Mouse (Mus musculus) embryo, embryonic 10.5 days (tissue): ENCODE data around the gene Ssbp2.

ENCODE experiments used
- DNase-seq: peaks from one replicate; pipeline ENCODE4 v3.0.0-alpha.2; 2015; ENCODE audit warnings: low spot score

Ssbp2 gene

DNA sequence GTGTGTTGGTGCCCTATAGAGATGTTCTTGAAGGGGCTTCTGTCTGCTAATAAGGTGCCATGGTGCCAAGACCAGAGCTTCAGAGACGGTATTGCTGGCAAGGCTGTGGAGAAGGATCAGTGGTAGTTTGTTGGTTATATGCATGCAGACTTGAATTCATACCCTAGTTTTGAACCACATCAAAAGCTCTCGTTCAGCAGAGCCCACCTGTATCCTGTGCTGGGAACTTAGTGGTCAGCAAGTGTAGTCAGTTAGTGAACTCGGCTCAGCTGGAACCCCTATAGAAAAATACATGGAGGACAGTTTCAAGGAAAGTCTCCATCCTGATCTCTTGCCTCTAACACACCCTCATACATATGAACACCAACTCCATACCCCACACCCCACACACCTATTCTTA, 69.7 kb downstream of the Ssbp2 start:
- DNase-seq: no peak

DNA sequence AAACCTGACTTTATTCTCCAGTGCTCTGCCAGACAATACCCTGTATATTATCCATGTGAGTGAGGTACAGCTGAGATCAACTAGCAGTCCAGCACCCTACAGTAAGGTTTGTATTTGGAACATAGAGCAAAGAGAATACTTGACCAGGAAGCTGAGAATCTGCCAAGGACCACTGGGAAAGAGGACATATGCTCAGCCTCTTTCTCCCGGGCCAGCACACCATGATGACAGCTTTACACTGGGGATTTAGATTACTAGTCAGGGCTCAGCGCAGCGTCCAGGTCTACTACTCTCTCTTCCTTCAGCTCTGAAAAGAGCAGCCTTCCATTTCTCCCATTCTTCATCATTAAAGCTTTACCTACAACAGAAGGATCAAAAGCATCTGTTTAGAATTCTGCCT, 76.6 kb downstream of the Ssbp2 start:
- no peak for DNase-seq

- DNase-seq: no peak
Observed at GRCm38 (mm10) chr13:91540145-91541068, 80.3 kb downstream of the Ssbp2 start.

- no peak for DNase-seq
Observed at GRCm38 (mm10) chr13:91541069-91541429, 81.0 kb downstream of the Ssbp2 start.

DNA sequence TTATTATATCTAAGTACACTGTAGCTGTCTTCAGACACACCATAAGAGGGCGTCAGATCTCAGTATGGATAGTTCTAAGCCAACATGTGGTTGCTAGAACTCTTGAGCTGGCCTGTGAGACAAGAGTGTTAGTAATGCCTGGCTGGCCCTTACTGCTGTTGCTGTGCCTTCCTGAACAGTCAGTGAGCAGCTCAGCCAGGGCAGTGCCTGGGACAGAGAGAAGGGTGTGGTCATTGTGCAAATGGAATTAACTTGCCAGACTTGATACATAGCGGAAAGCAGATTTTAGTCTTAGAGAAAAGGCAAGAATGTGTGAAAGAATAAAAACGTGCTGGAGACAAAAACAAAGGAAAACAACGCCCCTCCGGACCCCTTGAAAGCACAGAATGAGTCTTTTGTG, 83.5 kb downstream of the Ssbp2 start:
- no peak for DNase-seq

DNA sequence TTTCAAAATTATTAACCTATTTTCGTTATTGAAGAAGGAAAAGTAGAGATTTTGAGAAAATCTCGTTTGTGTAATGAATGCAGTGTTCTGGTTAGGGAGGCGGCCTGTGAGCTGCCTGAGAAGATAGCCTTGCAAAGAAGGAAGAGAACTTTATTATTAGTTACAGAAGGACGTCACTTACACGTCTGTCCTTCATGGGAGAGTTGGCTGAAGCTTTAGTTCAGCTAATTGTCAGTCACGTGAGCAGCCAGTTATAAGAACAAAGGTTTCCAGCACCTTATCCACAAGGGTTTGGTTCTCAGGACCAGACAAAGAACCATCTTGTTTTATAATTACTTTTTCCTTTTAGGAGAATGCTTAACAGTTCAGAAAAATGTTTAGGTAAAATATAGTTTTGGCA, 104.0 kb downstream of the Ssbp2 start:
- no peak for DNase-seq

DNA sequence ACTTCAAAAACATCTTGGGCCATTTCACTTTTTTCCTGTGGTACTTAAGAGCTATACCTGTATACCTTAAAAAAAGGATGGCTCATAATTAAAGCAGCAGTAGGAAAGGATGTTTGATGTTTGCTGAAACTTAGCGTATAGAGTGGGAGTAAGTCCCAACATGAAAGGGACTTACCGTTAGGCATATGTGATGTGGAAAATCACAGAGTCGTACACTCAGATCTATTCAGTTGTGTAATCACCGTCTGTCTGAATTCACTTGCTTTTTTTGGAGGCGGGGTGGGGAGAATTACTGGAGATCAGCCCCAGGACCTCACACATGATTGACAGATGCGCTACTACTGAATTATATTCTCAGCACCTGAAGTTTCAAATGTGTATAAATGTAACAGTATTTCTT, 104.7 kb downstream of the Ssbp2 start:
- DNase-seq: no peak

- no peak for DNase-seq
Observed at GRCm38 (mm10) chr13:91581504-91581903, 121.4 kb downstream of the Ssbp2 start.

DNA sequence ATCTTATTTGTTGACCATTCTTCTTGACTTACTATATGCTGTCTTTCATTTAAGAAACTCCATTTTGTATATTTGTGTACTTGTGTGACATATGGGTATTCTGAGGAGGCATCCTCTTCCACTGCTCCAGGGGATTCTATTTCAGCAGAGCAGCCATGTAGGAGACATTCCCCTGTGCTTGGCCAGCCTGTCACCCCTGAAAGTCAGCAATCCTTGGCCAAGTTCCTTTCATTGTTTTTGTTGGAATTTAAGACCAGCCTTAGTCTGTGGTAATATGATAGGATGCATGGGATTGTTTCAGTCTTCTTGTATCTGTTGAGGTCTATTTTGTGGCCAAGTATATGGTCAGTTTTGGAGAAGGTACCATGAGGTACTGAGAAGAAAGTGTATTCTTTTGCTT, 122.1 kb downstream of the Ssbp2 start:
- no peak for DNase-seq

- DNase-seq: no peak
Observed at GRCm38 (mm10) chr13:91586368-91586767, 126.3 kb downstream of the Ssbp2 start.

DNA sequence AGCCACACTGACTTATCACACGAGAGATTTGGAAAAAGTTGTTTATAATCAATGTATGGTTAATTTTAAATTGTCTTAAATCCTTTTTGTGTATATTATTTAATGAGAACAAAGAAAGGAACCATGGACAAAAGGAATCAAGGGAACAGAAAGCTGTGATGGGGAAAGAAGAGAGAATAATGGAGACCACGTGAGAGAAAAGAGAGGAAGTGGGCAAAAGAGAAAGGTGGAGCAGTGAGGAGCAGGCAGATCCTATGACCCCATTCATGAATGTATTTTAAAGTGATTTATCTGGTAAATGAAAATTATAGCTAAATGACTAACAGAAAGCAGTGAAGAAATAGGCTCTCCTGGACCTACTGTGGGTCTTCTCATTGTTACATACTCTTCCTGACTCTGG, 128.4 kb downstream of the Ssbp2 start:
- DNase-seq: no peak

GRCm38 (mm10) chr13:91591863-91592262, 131.8 kb downstream of the Ssbp2 start:
- DNase-seq: no peak

DNA sequence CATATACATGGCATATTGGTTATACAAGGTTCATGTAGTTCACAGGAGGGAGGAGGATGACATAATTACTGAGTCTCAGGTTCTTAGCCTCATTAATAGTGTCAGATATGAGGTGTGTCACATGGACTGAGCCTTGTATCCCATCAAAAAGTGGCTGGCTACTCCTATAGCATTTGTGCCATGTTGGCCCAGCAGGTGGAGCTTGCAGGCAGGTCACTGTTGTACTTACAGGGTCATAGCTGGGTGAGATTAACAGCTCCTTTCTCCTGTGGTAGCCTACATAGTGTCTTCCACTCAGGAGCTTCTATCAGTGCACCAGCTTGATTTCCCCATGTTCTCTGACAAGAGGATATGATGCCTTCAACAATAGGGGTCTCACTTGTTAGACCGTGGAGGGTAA, 135.2 kb downstream of the Ssbp2 start:
- DNase-seq: no peak

DNA sequence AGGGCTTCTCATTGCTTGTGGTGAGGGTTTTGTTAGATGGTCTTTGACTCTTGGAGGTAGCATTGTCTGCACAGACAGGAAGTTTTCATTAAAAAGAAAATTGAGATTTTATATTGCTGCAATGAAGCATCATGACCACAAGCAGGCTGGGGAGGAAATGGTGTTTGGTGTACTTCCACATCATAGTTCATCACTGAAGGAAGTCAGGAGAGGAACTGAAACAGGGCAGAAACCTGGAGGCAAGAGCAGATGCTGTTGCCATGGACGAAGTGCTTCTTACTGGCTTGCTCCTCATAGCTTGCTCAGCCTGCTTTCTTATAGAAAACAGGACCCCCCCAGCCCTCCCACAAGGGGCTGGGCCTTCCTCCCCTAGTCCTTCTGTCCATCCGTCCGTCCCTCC, 139.5 kb downstream of the Ssbp2 start:
- DNase-seq: no peak

- no peak for DNase-seq
Observed at GRCm38 (mm10) chr13:91605043-91605840, 145.2 kb downstream of the Ssbp2 start.

- DNase-seq: no peak
Observed at GRCm38 (mm10) chr13:91610601-91611000, 150.5 kb downstream of the Ssbp2 start.

DNA sequence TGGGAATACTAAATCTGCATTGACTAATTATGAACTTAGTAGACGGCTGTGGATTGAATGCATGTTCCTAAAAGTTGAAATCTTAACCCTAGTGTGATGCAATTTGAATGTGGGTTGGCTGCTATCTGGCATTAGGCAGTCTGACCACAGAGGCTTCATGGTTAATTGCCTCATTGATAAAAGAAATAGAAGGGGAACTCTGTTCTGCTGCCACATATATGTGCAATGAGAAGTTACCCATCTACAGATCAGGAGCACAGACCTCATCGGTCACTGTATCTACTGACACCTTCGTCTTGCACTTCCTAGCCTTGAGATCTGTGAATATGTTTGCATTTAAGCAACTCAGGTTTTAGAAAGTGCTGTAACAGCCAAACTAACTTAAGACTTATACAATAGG, 151.8 kb downstream of the Ssbp2 start:
- DNase-seq: no peak

- no peak for DNase-seq
Observed at GRCm38 (mm10) chr13:91612578-91612977, 152.5 kb downstream of the Ssbp2 start.

GRCm38 (mm10) chr13:91616050-91616449, 156.0 kb downstream of the Ssbp2 start:
- no peak for DNase-seq

DNA sequence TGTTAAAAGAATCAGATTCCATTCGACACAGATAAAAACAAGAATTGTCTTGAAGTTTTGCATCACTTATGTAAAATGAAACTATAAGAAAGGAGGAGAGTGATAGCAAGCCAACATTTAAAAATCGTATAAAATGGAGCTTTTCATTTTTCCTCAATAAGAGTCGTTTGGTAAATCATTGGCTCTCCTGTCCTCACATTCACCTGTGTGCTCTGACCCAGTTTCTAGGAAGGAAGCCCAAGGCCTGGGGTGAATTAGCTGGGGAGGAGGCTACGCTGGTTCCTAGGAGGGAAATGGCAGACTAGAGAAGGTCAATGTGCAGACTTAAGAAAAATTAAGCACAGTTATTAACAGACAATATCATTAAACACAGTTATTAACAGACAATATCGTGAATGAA, 156.8 kb downstream of the Ssbp2 start:
- no peak for DNase-seq

DNA sequence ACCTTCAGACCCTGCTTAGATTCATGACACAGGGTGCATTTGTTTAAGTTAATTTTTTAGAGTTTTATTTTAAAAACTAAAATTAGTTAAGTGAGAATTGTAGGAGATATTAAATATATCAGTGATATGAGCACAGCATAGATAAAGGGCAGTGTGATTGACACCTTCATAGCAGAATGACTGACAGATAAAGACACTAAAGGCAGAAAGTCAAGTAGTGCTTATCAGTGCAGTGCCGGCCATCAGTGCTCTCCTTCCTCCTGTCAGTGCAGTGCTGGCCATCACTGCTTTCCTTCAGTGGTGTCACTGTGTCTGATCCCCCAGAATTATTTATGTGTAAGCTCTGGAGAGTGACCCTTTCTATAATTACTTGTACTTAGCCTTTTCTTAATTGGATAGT, 159.3 kb downstream of the Ssbp2 start:
- no peak for DNase-seq

GRCm38 (mm10) chr13:91620541-91620940, 160.5 kb downstream of the Ssbp2 start:
- DNase-seq: no peak

DNA sequence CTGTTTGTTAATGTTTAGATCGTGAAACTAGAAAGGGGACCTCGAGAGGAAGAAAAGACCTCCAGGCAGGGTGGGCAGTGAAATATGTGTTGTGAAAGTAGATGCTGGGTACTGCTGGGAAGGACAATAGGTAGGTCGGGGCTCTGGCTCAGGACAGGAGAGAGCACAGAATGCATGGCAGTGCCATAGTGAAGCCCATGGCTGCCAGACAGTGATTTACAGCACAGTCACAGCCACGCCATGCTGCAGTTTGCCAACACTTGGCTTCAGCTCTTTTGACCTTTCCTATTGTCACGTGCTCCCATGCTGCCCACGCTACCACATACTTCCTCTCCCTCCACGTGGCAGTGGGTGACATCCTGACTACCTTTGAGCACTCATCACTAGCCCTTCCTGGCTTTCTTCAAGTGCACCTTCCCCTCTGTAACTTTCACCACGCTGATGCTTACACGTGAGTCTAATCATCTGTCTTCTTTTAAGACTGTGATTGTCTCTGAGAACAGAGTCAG, 171.3 kb downstream of the Ssbp2 start:
- no peak for DNase-seq
